Mouse (Mus musculus) hematopoietic stem cell, adult 5-6 weeks (primary cell): Measurements from ENCODE around the gene Gmeb1. TPM values are rescaled to one million over a fixed set of nuclear protein-coding genes. Genes with fewer than 3 reads are reported as not detected.

Experiments
- ATAC-seq, 2 experiments: fragments of 125-278 bp in 1 of 2; replicated peaks in 1 of 2; 2 replicates each; pipeline ENCODE4 v1.8.0; 2016 to 2017; ENCODE audit warnings: inconsistent platforms in 2 of 2, mild to moderate bottlenecking in 2 of 2, moderate number of reproducible peaks in 2 of 2, low read depth in 1 of 2, moderate TSS enrichment in 1 of 2; ENCODE audit not compliant: low FRiP score in 2 of 2, poor library complexity in 2 of 2, severe bottlenecking in 2 of 2, insufficient read depth in 1 of 2, low TSS enrichment in 1 of 2
- total RNA-seq: library from RNA; stranded (forward); fragments of 172-1452, 232-1000 nt; gene quantifications from 2 replicates; pipeline ENCODE4 v1.2.3, GENCODE M21; 2017

The Gmeb1 gene
- total RNA-seq, 1 experiment from 2014 or later: 31.9 TPM

GRCm38 (mm10) chr4:132198285-132198712 is 63.1 kb downstream of the Gmeb1 start:
- ATAC-seq: peak; percentile 44 to 64; a peak in 3 of 4 replicates

DNA sequence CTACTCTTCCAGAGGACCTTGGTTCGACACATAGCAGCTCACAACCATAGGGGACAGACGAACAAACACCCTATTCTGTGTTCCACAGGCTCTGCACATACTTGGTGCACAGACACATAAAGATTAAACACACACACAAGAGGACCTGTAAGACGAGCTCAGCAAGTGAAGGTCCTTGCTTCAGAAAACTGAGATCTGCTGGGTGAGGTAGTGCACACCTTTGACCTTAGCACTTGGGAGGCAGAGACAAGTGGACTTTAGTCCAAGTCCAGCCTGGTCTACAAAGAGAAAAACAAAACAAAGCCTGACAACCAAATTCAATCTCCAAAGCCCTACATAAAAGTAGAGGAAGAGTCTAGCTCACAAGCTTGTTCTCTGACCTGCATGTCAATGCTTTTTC is 66.4 kb downstream of the Gmeb1 start:
- ATAC-seq: no peak

- no peak for ATAC-seq
These were observed 67.0 kb downstream of the Gmeb1 start for GRCm38 (mm10) chr4:132194373-132194772.

DNA sequence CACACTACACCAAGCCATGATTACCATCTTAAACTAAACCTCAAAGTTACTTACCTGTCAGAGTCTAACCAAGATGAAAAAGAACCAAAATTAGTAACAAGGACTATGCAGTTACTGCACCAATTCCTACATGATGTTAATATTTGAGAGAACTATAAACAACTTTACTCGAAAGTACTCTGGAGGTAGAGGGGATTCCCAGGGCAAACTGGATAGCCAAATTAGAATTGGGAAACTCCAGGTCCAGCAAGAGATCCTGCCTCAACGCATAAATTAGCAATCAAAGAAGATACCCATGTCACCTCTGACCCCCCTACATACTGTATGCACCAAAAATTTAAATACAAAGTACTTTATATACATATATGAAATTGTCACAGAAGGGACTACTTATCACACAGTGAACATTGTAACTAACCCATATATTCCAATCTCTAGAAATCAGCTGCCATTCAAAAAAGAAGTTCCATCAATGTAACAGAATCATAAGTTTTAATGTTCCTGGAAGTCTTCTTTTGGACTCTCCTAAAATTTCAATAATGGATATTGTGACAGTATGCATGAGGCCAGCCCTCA is 73.5 kb downstream of the Gmeb1 start:
- ATAC-seq: no peak

DNA sequence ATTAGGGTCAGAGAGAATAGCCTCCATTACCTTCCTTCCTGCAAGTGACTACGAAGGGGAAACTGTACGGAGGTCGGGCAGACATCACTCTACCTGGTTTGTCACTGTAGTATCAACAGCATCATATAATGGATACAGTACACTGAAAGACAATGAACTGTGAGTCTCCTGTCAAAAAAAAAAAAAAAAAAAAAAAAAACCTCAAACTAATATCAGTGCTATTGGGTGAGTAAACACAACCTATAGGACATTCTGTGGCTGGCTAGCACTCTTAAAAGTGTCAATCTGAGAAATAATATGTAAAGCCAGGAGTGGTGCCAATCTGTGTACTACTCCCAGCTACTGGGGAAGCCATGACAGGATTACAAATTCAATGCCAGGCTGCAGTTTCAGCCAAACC is 78.2 kb downstream of the Gmeb1 start:
- ATAC-seq: no peak

- ATAC-seq: no peak
These were observed 79.4 kb downstream of the Gmeb1 start for GRCm38 (mm10) chr4:132181721-132182658.

GRCm38 (mm10) chr4:132180710-132181109 is 80.7 kb downstream of the Gmeb1 start:
- no peak for ATAC-seq

GRCm38 (mm10) chr4:132178630-132179059 is 82.8 kb downstream of the Gmeb1 start:
- peak; percentile 80 to 83 for ATAC-seq

GRCm38 (mm10) chr4:132176474-132176873 is 84.9 kb downstream of the Gmeb1 start:
- no peak for ATAC-seq

Other genes starting within 250 kb of the Gmeb1 start
- gene Gm10300, start 186.9 kb downstream of the Gmeb1 start, total RNA-seq: 1.4 and 2.3 TPM in 2 replicates
- gene Epb41, start 186.3 kb downstream of the Gmeb1 start, total RNA-seq: 63.9 and 72.9 TPM in 2 replicates
- 0.06 TPM in 1 of 2 replicates, not detected in the other for gene Oprd1, start 117.1 kb downstream of the Gmeb1 start, total RNA-seq
- gene Ythdf2, start 49.3 kb downstream of the Gmeb1 start, total RNA-seq: 77.9 and 81.3 TPM in 2 replicates
- gene Taf12, start 12.8 kb upstream of the Gmeb1 start, total RNA-seq: 21.3 and 44.1 TPM in 2 replicates
- not detected in 2 replicates for gene Rab42, start 41.8 kb upstream of the Gmeb1 start, total RNA-seq
- gene Trnau1ap, start 67.9 kb upstream of the Gmeb1 start, total RNA-seq: 46.6 and 48.4 TPM in 2 replicates
- gene Rcc1, start 92.0 kb upstream of the Gmeb1 start, total RNA-seq: 30.1 and 32.0 TPM in 2 replicates
- 11.9 and 22.6 TPM in 2 replicates for gene Phactr4, start 160.9 kb upstream of the Gmeb1 start, total RNA-seq
- 9.3 and 16.6 TPM in 2 replicates for gene Med18, start 202.3 kb upstream of the Gmeb1 start, total RNA-seq
- 3.9 and 4.0 TPM in 2 replicates for gene Sesn2, start 248.9 kb upstream of the Gmeb1 start, total RNA-seq